Mouse (Mus musculus) frontal cortex, postnatal 36 days (tissue): Measurements from ENCODE around the gene Adck1.

Experiments used
- DNase-seq, 2 experiments: peaks; one replicate each; pipeline ENCODE4 v3.0.0; 2022; ENCODE audit warnings: low spot score in 2 of 2

Gene Adck1

DNA sequence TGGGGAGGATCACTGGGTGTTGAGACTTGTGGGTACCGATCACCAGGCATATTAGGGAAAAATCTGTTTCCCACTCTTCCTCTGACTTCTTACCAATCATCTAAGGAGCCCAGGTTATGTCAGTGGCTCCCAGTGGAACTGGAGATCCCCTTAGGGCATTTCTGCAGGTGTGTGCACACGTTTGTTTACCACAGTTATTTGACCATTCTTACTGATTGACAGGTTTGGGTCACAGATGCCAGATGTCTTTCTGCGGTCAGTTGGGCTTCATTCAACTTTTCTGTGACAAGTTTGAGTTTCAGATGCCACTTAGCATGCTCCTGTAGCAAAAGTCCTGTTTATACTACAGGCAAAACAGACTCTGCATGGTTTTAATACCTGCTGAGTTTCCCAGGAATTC is 112.5 kb downstream of the Adck1 start:
- no peak for DNase-seq

DNA sequence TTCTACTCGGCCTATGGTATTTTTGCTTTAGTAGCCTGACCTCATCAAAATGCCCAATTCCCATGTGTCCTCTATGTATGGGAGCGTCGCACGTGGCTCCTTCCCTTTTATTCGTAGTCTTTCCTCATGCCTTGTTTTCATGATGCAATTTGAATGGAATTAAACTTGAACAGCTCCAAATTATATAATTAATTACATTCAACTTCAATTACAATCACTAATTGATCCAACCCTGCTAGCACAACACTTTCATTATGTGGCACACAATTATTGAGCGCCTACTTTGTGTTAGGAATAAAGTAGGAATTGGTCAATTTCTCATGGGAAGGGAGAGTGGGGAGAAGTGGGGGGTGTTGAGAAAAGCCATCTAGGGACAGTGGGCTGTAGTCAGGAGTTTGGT is 113.4 kb downstream of the Adck1 start:
- no peak for DNase-seq

DNA sequence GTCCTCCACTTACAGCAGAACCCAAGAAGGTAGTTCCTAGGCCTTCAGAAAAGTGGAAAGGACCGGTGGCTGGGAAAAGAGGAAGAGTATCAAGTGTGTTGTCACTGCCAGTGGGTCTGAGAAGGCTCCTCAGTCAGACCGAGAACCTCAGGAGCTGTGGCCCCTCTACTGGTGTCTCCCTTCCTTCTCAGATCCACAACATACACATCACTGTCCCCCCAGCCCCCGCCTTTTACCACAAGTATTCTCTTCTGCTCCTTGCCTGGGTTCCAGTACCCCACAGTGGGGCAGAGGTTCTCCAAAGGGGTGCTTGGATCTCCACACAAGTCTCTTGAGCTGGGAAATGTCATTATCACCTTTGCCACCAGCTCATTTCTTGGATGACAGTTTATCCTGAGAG is 115.5 kb downstream of the Adck1 start:
- DNase-seq = no peak

DNA sequence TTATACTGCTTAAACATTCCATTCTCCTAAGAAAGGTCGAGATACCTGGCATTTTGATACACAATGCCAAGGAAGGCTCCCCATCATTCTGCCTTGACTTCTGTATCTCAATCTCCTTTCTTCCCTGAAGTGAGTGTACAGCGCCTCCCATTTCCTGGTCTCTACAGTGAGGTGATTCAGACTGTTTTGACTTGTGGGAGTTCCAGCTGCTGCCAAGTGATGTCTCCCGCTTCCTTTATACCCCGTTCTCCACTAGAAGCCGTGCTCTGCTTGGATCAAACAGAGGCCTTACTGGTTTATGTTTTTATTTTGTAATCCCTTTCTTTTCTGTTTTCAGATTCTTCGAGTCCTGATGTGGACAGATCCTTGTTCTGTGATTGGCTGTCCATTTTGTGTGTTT is 116.3 kb downstream of the Adck1 start:
- no peak for DNase-seq

DNA sequence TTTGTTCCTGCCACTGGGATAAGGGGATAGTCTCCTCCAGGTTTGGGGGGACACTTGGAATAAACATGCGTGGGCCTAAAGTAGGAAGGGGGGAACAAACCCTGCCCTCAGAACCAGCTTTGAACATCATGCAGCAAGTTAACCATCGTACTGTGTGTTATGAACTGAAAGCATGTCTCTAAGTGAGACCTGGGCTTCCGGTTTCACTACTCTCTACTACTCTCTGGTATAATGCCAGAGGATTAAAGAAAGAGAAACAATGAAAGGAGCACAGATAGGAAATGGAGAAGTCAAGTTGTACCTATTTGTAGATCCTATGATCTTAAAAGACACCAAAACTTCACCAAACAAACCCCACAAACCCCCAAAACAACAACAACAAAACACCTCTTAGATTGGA is 121.3 kb downstream of the Adck1 start:
- no peak for DNase-seq

DNA sequence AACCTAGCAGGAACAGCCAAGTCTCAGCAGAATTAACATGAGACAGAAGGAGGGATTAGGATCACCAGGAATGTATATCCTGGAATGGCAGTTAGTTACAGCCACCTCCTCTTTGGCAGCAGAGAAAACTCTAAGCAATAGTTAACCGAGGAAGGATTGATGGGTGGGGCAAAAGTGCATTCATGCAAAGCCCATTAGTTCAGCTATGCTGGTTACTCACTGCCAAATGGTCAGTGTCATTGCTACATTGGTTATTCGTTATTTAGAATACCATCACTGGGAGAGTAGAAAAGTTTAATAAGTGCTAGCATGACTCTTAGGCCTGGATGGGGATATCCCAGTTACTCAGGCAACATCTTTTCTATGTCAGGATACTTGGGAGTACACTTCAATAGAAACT is 130.5 kb downstream of the Adck1 start:
- DNase-seq = no peak
